Mouse (Mus musculus): Measurements from ENCODE around the gene Sergef. TPM values are rescaled to one million over a fixed set of nuclear protein-coding genes. Genes with fewer than 3 reads are reported as not detected.

Gene Sergef
- polyA plus RNA-seq, 1 experiment from 2014 or later, result 32.6 TPM

GRCm38 (mm10) chr7:46447473-46448165, 192.0 kb downstream of the Sergef start:
- peaks cover 14% of the 10 kb centered on the region for H3K4me1 ChIP-seq (replicated peaks; ENCODE audit: control insufficient read depth, insufficient read depth, low read length)
- ATAC-seq, result no peak
- H3K36me3 ChIP-seq (ENCODE audit: control insufficient read depth, insufficient read depth), result no peaks in the 10 kb centered on the region
- 58% methylated on average over 9 of the region's 9 CpGs for WGBS
- no peaks in the 10 kb centered on the region for H3K27me3 ChIP-seq (replicated peaks; ENCODE audit: control insufficient read depth, insufficient read depth, low read length)
- H3K9me3 ChIP-seq (ENCODE audit: control insufficient read depth, low read length), result no peaks in the 10 kb centered on the region
- no peak overlapping the region for H3K4me2 ChIP-seq (ENCODE audit: low read length)
- H3K27ac ChIP-seq (ENCODE audit: low read length), result no peak overlapping the region
- no peak overlapping the region for H3K4me3 ChIP-seq (replicated peaks; ENCODE audit: low read length)
- no peak overlapping the region for H3K9ac ChIP-seq (replicated peaks; ENCODE audit: low read depth, low read length)

GRCm38 (mm10) chr7:46445896-46446295, 193.7 kb downstream of the Sergef start:
- Histone ChIP-seq H3K4me1 (replicated peaks; ENCODE audit: control insufficient read depth, insufficient read depth, low read length) (peaks cover 14% of the 10 kb centered on the region), H3K9ac (replicated peaks; ENCODE audit: low read depth, low read length) (no peak overlapping the region), H3K27ac (ENCODE audit: low read length) (no peak overlapping the region), H3K4me2 (ENCODE audit: low read length) (no peak overlapping the region), H3K27me3 (replicated peaks; ENCODE audit: control insufficient read depth, insufficient read depth, low read length) (no peaks in the 10 kb centered on the region), H3K4me3 (replicated peaks; ENCODE audit: low read length) (no peak overlapping the region), H3K9me3 (ENCODE audit: control insufficient read depth, low read length) (no peaks in the 10 kb centered on the region), H3K36me3 (ENCODE audit: control insufficient read depth, insufficient read depth) (no peaks in the 10 kb centered on the region)
- WGBS, result 80% methylated on average over 6 of the region's 6 CpGs
- no peak for ATAC-seq

- H3K27ac ChIP-seq (ENCODE audit: low read length), result no peak overlapping the region
- H3K4me2 ChIP-seq (ENCODE audit: low read length), result no peak overlapping the region
- H3K9ac ChIP-seq (replicated peaks; ENCODE audit: low read depth, low read length), result no peak overlapping the region
- H3K27me3 ChIP-seq (replicated peaks; ENCODE audit: control insufficient read depth, insufficient read depth, low read length), result no peaks in the 10 kb centered on the region
- H3K4me3 ChIP-seq (replicated peaks; ENCODE audit: low read length), result no peak overlapping the region
- 87% methylated on average over 10 of the region's 10 CpGs for WGBS
- no peak for ATAC-seq
- peaks cover 3% of the 10 kb centered on the region; the same call in 1 of the 2 replicates for H3K4me1 ChIP-seq (replicated peaks; ENCODE audit: control insufficient read depth, insufficient read depth, low read length)
- no peaks in the 10 kb centered on the region for H3K36me3 ChIP-seq (ENCODE audit: control insufficient read depth, insufficient read depth)
- no peaks in the 10 kb centered on the region for H3K9me3 ChIP-seq (ENCODE audit: control insufficient read depth, low read length)
These were observed 196.4 kb downstream of the Sergef start for GRCm38 (mm10) chr7:46443163-46443562.

- no peak overlapping the region for H3K4me2 ChIP-seq (ENCODE audit: low read length)
- 75% methylated on average over 9 of the region's 9 CpGs for WGBS
- ATAC-seq, result no peak
These were observed 201.0 kb downstream of the Sergef start for GRCm38 (mm10) chr7:46438537-46439141.

GRCm38 (mm10) chr7:46435833-46436232, 203.8 kb downstream of the Sergef start:
- 90% methylated on average over 5 of the region's 5 CpGs for WGBS
- peaks cover 10% of the 10 kb centered on the region for H3K4me1 ChIP-seq (replicated peaks; ENCODE audit: control insufficient read depth, insufficient read depth, low read length)
- peaks cover 3% of the 10 kb centered on the region; the same call in 1 of the 2 replicates for H3K36me3 ChIP-seq (ENCODE audit: control insufficient read depth, insufficient read depth)
- H3K9me3 ChIP-seq (ENCODE audit: control insufficient read depth, low read length), result no peaks in the 10 kb centered on the region
- no peak overlapping the region for H3K9ac ChIP-seq (replicated peaks; ENCODE audit: low read depth, low read length)
- H3K4me2 ChIP-seq (ENCODE audit: low read length), result no peak overlapping the region
- H3K27ac ChIP-seq (ENCODE audit: low read length), result no peak overlapping the region
- H3K4me3 ChIP-seq (replicated peaks; ENCODE audit: low read length), result no peak overlapping the region
- no peak for ATAC-seq
- H3K27me3 ChIP-seq (replicated peaks; ENCODE audit: control insufficient read depth, insufficient read depth, low read length), result no peaks in the 10 kb centered on the region

More at GRCm38 (mm10) chr7:46438537-46439141, 201.0 kb downstream of the Sergef start:
- Histone ChIP-seq H3K27ac (ENCODE audit: low read length) (no peak overlapping the region; the same call in 1 of the 2 replicates), H3K4me1 (replicated peaks; ENCODE audit: control insufficient read depth, insufficient read depth, low read length) (peaks cover 8% of the 10 kb centered on the region), H3K27me3 (replicated peaks; ENCODE audit: control insufficient read depth, insufficient read depth, low read length) (no peaks in the 10 kb centered on the region), H3K9ac (replicated peaks; ENCODE audit: low read depth, low read length) (no peak overlapping the region), H3K9me3 (ENCODE audit: control insufficient read depth, low read length) (no peaks in the 10 kb centered on the region), H3K4me3 (replicated peaks; ENCODE audit: low read length) (no peak overlapping the region), H3K36me3 (ENCODE audit: control insufficient read depth, insufficient read depth) (peaks cover 3% of the 10 kb centered on the region; the same call in 1 of the 2 replicates)

GRCm38 (mm10) chr7:46433874-46434273, 205.7 kb downstream of the Sergef start:
- no peak overlapping the region for H3K27ac ChIP-seq (ENCODE audit: low read length)
- 37% methylated on average over 5 of the region's 5 CpGs for WGBS

GRCm38 (mm10) chr7:46425012-46425411, 214.6 kb downstream of the Sergef start:
- peaks cover 37% of the 10 kb centered on the region for H3K4me1 ChIP-seq (replicated peaks; ENCODE audit: control insufficient read depth, insufficient read depth, low read length)
- ATAC-seq, result no peak
- no peaks in the 10 kb centered on the region for H3K27me3 ChIP-seq (replicated peaks; ENCODE audit: control insufficient read depth, insufficient read depth, low read length)
- H3K4me2 ChIP-seq (ENCODE audit: low read length), result no peak overlapping the region
- H3K9me3 ChIP-seq (ENCODE audit: control insufficient read depth, low read length), result no peaks in the 10 kb centered on the region
- H3K9ac ChIP-seq (replicated peaks; ENCODE audit: low read depth, low read length), result no peak overlapping the region
- WGBS, result 25% methylated on average over 4 of the region's 4 CpGs
- no peak overlapping the region for H3K4me3 ChIP-seq (replicated peaks; ENCODE audit: low read length)
- peaks cover 5% of the 10 kb centered on the region for H3K36me3 ChIP-seq (ENCODE audit: control insufficient read depth, insufficient read depth)
- H3K27ac ChIP-seq (ENCODE audit: low read length), result no peak overlapping the region

More at GRCm38 (mm10) chr7:46433874-46434273, 205.7 kb downstream of the Sergef start:
- H3K4me3 ChIP-seq (replicated peaks; ENCODE audit: low read length), result no peak overlapping the region
- ATAC-seq, result peak; percentile 71
- H3K4me1 ChIP-seq (replicated peaks; ENCODE audit: control insufficient read depth, insufficient read depth, low read length), result peaks cover 10% of the 10 kb centered on the region
- H3K4me2 ChIP-seq (ENCODE audit: low read length), result no peak overlapping the region
- H3K36me3 ChIP-seq (ENCODE audit: control insufficient read depth, insufficient read depth), result peaks cover 3% of the 10 kb centered on the region; the same call in 1 of the 2 replicates
- no peaks in the 10 kb centered on the region for H3K9me3 ChIP-seq (ENCODE audit: control insufficient read depth, low read length)
- H3K27me3 ChIP-seq (replicated peaks; ENCODE audit: control insufficient read depth, insufficient read depth, low read length), result no peaks in the 10 kb centered on the region
- no peak overlapping the region for H3K9ac ChIP-seq (replicated peaks; ENCODE audit: low read depth, low read length)

- Histone ChIP-seq H3K4me3 (replicated peaks; ENCODE audit: low read length) (no peak overlapping the region), H3K9me3 (ENCODE audit: control insufficient read depth, low read length) (no peaks in the 10 kb centered on the region), H3K27me3 (replicated peaks; ENCODE audit: control insufficient read depth, insufficient read depth, low read length) (no peaks in the 10 kb centered on the region), H3K4me2 (ENCODE audit: low read length) (no peak overlapping the region), H3K27ac (ENCODE audit: low read length) (no peak overlapping the region), H3K36me3 (ENCODE audit: control insufficient read depth, insufficient read depth) (peaks cover 5% of the 10 kb centered on the region), H3K9ac (replicated peaks; ENCODE audit: low read depth, low read length) (no peak overlapping the region), H3K4me1 (replicated peaks; ENCODE audit: control insufficient read depth, insufficient read depth, low read length) (peaks cover 37% of the 10 kb centered on the region)
- ATAC-seq, result no peak
- 50% methylated on average over 3 of the region's 3 CpGs for WGBS
These were observed 215.7 kb downstream of the Sergef start for GRCm38 (mm10) chr7:46423951-46424350.

- H3K4me3 ChIP-seq (replicated peaks; ENCODE audit: low read length), result 0 out of 2 replicates have a peak overlapping the region, but pooled peaks have one; percentile 13
- H3K36me3 ChIP-seq (ENCODE audit: control insufficient read depth, insufficient read depth), result peaks cover 4% of the 10 kb centered on the region
- peak; percentile 39 for ATAC-seq
- peaks cover 37% of the 10 kb centered on the region for H3K4me1 ChIP-seq (replicated peaks; ENCODE audit: control insufficient read depth, insufficient read depth, low read length)
- peak overlapping the region; percentile 42 for H3K4me2 ChIP-seq (ENCODE audit: low read length)
- no peaks in the 10 kb centered on the region for H3K27me3 ChIP-seq (replicated peaks; ENCODE audit: control insufficient read depth, insufficient read depth, low read length)
- no peaks in the 10 kb centered on the region for H3K9me3 ChIP-seq (ENCODE audit: control insufficient read depth, low read length)
- H3K27ac ChIP-seq (ENCODE audit: low read length), result peak overlapping the region; percentile 86
- no peak overlapping the region for H3K9ac ChIP-seq (replicated peaks; ENCODE audit: low read depth, low read length)
- 51% methylated on average over 18 of the region's 18 CpGs for WGBS
These were observed 216.7 kb downstream of the Sergef start for GRCm38 (mm10) chr7:46422764-46423412.
